Mouse (Mus musculus) spleen, postnatal 4 days (tissue): ENCODE measurements around the gene Oit1.

Source experiments
- DNase-seq, 2 experiments: peaks; one replicate each; pipeline ENCODE4 v3.0.0; 2022; ENCODE audit warnings: low spot score in 2 of 2

Gene Oit1

DNA sequence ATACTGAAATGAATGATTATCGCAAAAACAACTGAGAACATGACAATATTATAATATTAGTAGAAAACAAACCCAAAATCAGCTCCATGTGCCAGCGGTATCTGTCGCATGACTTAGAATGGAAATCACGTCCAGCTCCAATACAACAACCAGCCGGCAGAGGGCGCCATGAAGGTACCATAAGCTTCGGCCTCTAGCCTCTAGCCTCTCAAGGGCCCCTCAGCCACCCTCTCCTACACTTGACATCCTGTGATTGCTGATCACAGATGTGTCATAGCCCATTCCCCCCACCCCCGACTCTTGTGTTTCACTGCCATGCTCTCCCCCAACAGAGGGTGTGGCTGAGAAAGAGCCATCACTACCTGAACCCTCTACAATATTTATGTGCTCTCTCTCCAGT is 78.3 kb downstream of the Oit1 start:
- peak in 1 of 2 experiments; percentile 77 for DNase-seq
